Mouse (Mus musculus) bone marrow macrophage, adult 2 months (primary cell): Measurements from ENCODE around the gene Foxp4.

ENCODE experiments used
- CTCF ChIP-seq: IDR thresholded peaks from 2 replicates; pipeline ENCODE4 v1.5.1; 2012; ENCODE audit warnings: low read depth, mild to moderate bottlenecking, low read length, moderate library complexity
- POLR2A ChIP-seq: IDR thresholded peaks from 2 replicates; pipeline ENCODE4 v1.6.1; 2012; ENCODE audit warnings: mild to moderate bottlenecking, low read depth, low read length, borderline replicate concordance

DNA sequence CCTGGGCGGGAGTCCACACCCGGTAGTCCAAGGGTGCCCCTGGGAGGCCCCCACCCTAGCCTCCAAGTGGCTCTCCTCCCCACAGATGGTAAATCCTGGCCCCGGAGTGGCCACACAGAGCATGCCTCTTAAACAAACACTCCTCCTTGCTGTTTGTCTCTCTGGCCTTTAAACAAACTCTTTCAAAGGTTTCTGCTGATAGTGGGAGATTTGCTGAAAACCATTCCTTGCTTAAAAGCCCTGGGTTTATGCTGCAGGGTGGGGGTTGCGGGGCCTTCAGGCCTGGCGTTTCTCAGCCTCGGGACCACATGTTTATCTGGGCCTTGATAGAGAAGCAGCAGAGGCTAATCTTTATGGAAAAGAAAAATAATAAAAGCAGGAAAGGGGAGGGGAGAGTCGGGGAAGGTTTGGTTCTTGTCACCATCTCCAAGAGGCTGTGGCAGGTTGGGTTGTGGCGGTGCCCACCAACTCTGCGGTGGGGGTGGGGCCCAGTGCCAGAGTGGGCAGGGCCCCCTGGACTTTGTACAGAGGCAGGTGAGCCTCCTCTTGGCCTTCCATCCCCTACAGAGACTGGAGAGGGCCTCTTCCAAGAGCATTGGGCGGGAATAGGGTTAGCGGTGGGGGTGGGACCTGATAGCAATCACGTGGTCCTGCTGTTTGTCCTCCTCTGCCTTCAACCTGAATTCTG, 30.8 kb upstream of the Foxp4 start:
- TF ChIP-seq CTCF, result no peak
- no peak for TF ChIP-seq POLR2A
